Mouse (Mus musculus): Measurements from ENCODE around the gene Misp.

The Misp gene

GRCm38 (mm10) chr10:79820782-79821181 lies at the start of gene Misp:
Gene Misp, plus strand, starts transcription at chr10:79820989.
- DNase-seq (ENCODE audit: low read depth): no peak

GRCm38 (mm10) chr10:79772320-79772719 lies 48.5 kb upstream of the Misp start:
- no peak for DNase-seq (ENCODE audit: low read depth)

GRCm38 (mm10) chr10:79773208-79773607 lies 47.6 kb upstream of the Misp start:
- no peak for DNase-seq (ENCODE audit: low read depth)

- DNase-seq (ENCODE audit: low read depth): no peak
Observed at GRCm38 (mm10) chr10:79774486-79775279, 46.1 kb upstream of the Misp start.

GRCm38 (mm10) chr10:79777103-79777531 lies 43.7 kb upstream of the Misp start, which contains the start of gene Fstl3:
Gene Fstl3, plus strand, starts transcription at chr10:79777272.
- no peak for DNase-seq (ENCODE audit: low read depth)

GRCm38 (mm10) chr10:79778006-79778405 lies 42.8 kb upstream of the Misp start:
- no peak for DNase-seq (ENCODE audit: low read depth)

GRCm38 (mm10) chr10:79779193-79779592 lies 41.6 kb upstream of the Misp start:
- DNase-seq (ENCODE audit: low read depth): no peak

GRCm38 (mm10) chr10:79779784-79780663 lies 40.8 kb upstream of the Misp start:
- peak; percentile 98 for DNase-seq (ENCODE audit: low read depth)

- DNase-seq (ENCODE audit: low read depth): peak; percentile 95
Observed at GRCm38 (mm10) chr10:79780664-79781015, 40.1 kb upstream of the Misp start.

GRCm38 (mm10) chr10:79781139-79781538 lies 39.6 kb upstream of the Misp start:
- no peak for DNase-seq (ENCODE audit: low read depth)

GRCm38 (mm10) chr10:79781956-79782355 lies 38.8 kb upstream of the Misp start:
- no peak for DNase-seq (ENCODE audit: low read depth)

- no peak for DNase-seq (ENCODE audit: low read depth)
Observed at GRCm38 (mm10) chr10:79783050-79783449, 37.7 kb upstream of the Misp start.

GRCm38 (mm10) chr10:79783920-79784800 lies 36.6 kb upstream of the Misp start:
- peak; percentile 64 for DNase-seq (ENCODE audit: low read depth)

- peak; percentile 82 for DNase-seq (ENCODE audit: low read depth)
Observed at GRCm38 (mm10) chr10:79788386-79789158, 32.2 kb upstream of the Misp start.

- no peak for DNase-seq (ENCODE audit: low read depth)
Observed at GRCm38 (mm10) chr10:79789581-79789980, 31.2 kb upstream of the Misp start.

GRCm38 (mm10) chr10:79790861-79791260 lies 29.9 kb upstream of the Misp start, which contains the start of gene Prss57:
Gene Prss57, minus strand, starts transcription at chr10:79790961.
- no peak for DNase-seq (ENCODE audit: low read depth)

GRCm38 (mm10) chr10:79792339-79793040 lies 28.3 kb upstream of the Misp start:
- DNase-seq (ENCODE audit: low read depth): no peak

GRCm38 (mm10) chr10:79793051-79793737 lies 27.6 kb upstream of the Misp start, which contains the start of gene Palm:
Gene Palm, plus strand, starts transcription at chr10:79793572.
- DNase-seq (ENCODE audit: low read depth): peak; percentile 63

GRCm38 (mm10) chr10:79793738-79794490 lies 26.9 kb upstream of the Misp start:
- peak; percentile 45 for DNase-seq (ENCODE audit: low read depth)

Data from 416B (cell line).